Mouse (Mus musculus): ENCODE results near the gene Atp7b. TPM values are rescaled to one million over a fixed set of nuclear protein-coding genes. Genes with fewer than 3 reads are reported as not detected.
A peak's percentile ranks its signal among the peaks of the same experiment; 100 is the strongest.

The Atp7b gene
- total and polyA plus RNA-seq, 3 experiments: 29.4 to 32.5 TPM; not detected in 1

GRCm38 (mm10) chr8:22028973-22029372, 31.1 kb downstream of the Atp7b start:
- no peaks in the 10 kb centered on the region for H3K4me1 ChIP-seq (ENCODE audit: control insufficient read depth in 1 of 2, insufficient read depth in 2 of 2, low read length in 2 of 2)
- H3K36me3 ChIP-seq (ENCODE audit: control insufficient read depth in 1 of 2, insufficient read depth in 2 of 2, low read length in 2 of 2): peaks cover 0 to 23% of the 10 kb centered on the region in 2 experiments; a peak in 2 of 4 replicates
- no peaks in the 10 kb centered on the region for H3K9me3 ChIP-seq (replicated peaks; ENCODE audit: insufficient read depth, low read length)
- H3K27me3 ChIP-seq (ENCODE audit: control insufficient read depth in 1 of 2, insufficient read depth in 2 of 2, low read length in 2 of 2): no peaks in the 10 kb centered on the region
- TF ChIP-seq ELF1 (IDR thresholded peaks at IDR 0.05; ENCODE audit: low read depth, low read length) (no peak), MEF2A (IDR thresholded peaks at IDR 0.05; ENCODE audit: extremely low read depth, insufficient replicate concordance, low read depth, low read length, poor library complexity, severe bottlenecking) (no peak), SMC3 (IDR thresholded peaks at IDR 0.05; ENCODE audit: low read depth, low read length) (peak; percentile 35), TCF12 (IDR thresholded peaks at IDR 0.05; ENCODE audit: low read depth, low read length) (no peak), UBTF (IDR thresholded peaks at IDR 0.05; ENCODE audit: borderline replicate concordance, insufficient read depth, low read depth, low read length) (no peak), POLR2AphosphoS5 (IDR thresholded peaks at IDR 0.05; ENCODE audit: borderline replicate concordance, low read depth, low read length) (no peak), RAD21 (IDR thresholded peaks at IDR 0.05; ENCODE audit: low read depth, low read length) (peak; percentile 7), CTCF (IDR thresholded peaks at IDR 0.05 in 2 of 3, conservative IDR thresholded peaks at IDR 0.05 in 1 of 3; ENCODE audit: control insufficient read depth in 1 of 3, insufficient read depth in 1 of 3, low read depth in 2 of 3, low read length in 3 of 3, poor library complexity in 1 of 3, severe bottlenecking in 1 of 3) (peak; percentile 11 to 43 (median 38); a peak in 4 of 6 replicates), SIN3A (IDR thresholded peaks at IDR 0.05; ENCODE audit: low read length) (no peak), USF2 (IDR thresholded peaks at IDR 0.05; ENCODE audit: borderline replicate concordance in 1 of 2, insufficient read depth in 1 of 2, low read depth in 1 of 2, low read length in 2 of 2) (no peak), MAFK (IDR thresholded peaks at IDR 0.05; ENCODE audit: borderline replicate concordance, low read depth, low read length) (no peak)
- no peak overlapping the region for H3K4me3 ChIP-seq (ENCODE audit: control insufficient read depth in 1 of 2, insufficient read depth in 1 of 2, low read depth in 2 of 2, low read length in 2 of 2)
- peak; percentile 22 for DNase-seq (ENCODE audit: low read depth, low spot score)
- no peak overlapping the region for H3K9ac ChIP-seq (ENCODE audit: control insufficient read depth, low read depth, low read length, poor library complexity, severe bottlenecking)
- H3K79me2 ChIP-seq (ENCODE audit: control insufficient read depth, insufficient read depth, low read length, poor library complexity): peaks cover 52% of the 10 kb centered on the region
- no peak overlapping the region for H3K27ac ChIP-seq (ENCODE audit: control insufficient read depth, low read depth, low read length)

GRCm38 (mm10) chr8:22025241-22025640, 34.9 kb downstream of the Atp7b start:
- Histone ChIP-seq H3K27ac (ENCODE audit: control insufficient read depth, low read depth, low read length) (no peak overlapping the region), H3K79me2 (ENCODE audit: control insufficient read depth, insufficient read depth, low read length, poor library complexity) (peaks cover 32% of the 10 kb centered on the region), H3K36me3 (ENCODE audit: control insufficient read depth in 1 of 2, insufficient read depth in 2 of 2, low read length in 2 of 2) (peaks cover 0 to 36% of the 10 kb centered on the region in 2 experiments; a peak in 2 of 4 replicates), H3K4me3 (ENCODE audit: control insufficient read depth in 1 of 2, insufficient read depth in 1 of 2, low read depth in 2 of 2, low read length in 2 of 2) (no peak overlapping the region), H3K4me1 (ENCODE audit: control insufficient read depth in 1 of 2, insufficient read depth in 2 of 2, low read length in 2 of 2) (no peaks in the 10 kb centered on the region), H3K9me3 (replicated peaks; ENCODE audit: insufficient read depth, low read length) (no peaks in the 10 kb centered on the region), H3K27me3 (ENCODE audit: control insufficient read depth in 1 of 2, insufficient read depth in 2 of 2, low read length in 2 of 2) (no peaks in the 10 kb centered on the region), H3K9ac (ENCODE audit: control insufficient read depth, low read depth, low read length, poor library complexity, severe bottlenecking) (no peak overlapping the region)
- TF ChIP-seq RAD21 (IDR thresholded peaks at IDR 0.05; ENCODE audit: low read depth, low read length) (no peak), POLR2AphosphoS5 (IDR thresholded peaks at IDR 0.05; ENCODE audit: borderline replicate concordance, low read depth, low read length) (no peak), GABPA (IDR thresholded peaks at IDR 0.05; ENCODE audit: low read depth, low read length) (no peak), CHD2 (IDR thresholded peaks at IDR 0.05; ENCODE audit: low read length) (no peak), KAT2A (conservative IDR thresholded peaks at IDR 0.05; ENCODE audit: low read depth, low read length) (no peak), MYB (IDR thresholded peaks at IDR 0.05; ENCODE audit: low read depth, low read length) (no peak), SMC3 (IDR thresholded peaks at IDR 0.05; ENCODE audit: low read depth, low read length) (no peak), ELF1 (IDR thresholded peaks at IDR 0.05; ENCODE audit: low read depth, low read length) (no peak), USF1 (IDR thresholded peaks at IDR 0.05; ENCODE audit: low read depth, low read length) (no peak), MEF2A (IDR thresholded peaks at IDR 0.05; ENCODE audit: extremely low read depth, insufficient replicate concordance, low read depth, low read length, poor library complexity, severe bottlenecking) (no peak), POLR2A (IDR thresholded peaks at IDR 0.05; ENCODE audit: control insufficient read depth in 1 of 2, insufficient read depth in 1 of 2, low read depth in 1 of 2, low read length in 2 of 2, poor library complexity in 1 of 2) (no peak), RCOR1 (IDR thresholded peaks at IDR 0.05; ENCODE audit: low read depth, low read length) (no peak), MYC (IDR thresholded peaks at IDR 0.05; ENCODE audit: low read depth, low read length) (no peak)
- no peak for DNase-seq (ENCODE audit: low read depth, low spot score)
